Mouse (Mus musculus) stomach, postnatal 0 days (tissue): ENCODE results near the gene Lcmt2.

Experiments used
- CTCF ChIP-seq: IDR thresholded peaks from 2 replicates; pipeline ENCODE4 v1.5.1; 2016; ENCODE audit warnings: antibody characterized with exemption, low read depth, mild to moderate bottlenecking, moderate library complexity
- EP300 ChIP-seq: optimal IDR thresholded peaks from 2 replicates; pipeline ENCODE3; 2016; ENCODE audit warnings: antibody characterized with exemption

GRCm38 (mm10) chr2:121119260-121119659 lies 21.2 kb downstream of the Lcmt2 start:
- TF ChIP-seq CTCF (no peak), EP300 (no peak)
